Mouse (Mus musculus) midbrain, embryonic 16.5 days (tissue): ENCODE results near the gene Meiob. TPM values are rescaled to one million over a fixed set of nuclear protein-coding genes. Genes with fewer than 3 reads are reported as not detected.

Experiments
- ATAC-seq: fragments of 200-750 bp; cut with Nextera tagmentation; 2 replicates; pipeline ENCODE4 v1.8.0; 2017; ENCODE audit warnings: moderate TSS enrichment
- H3K27ac ChIP-seq: fragments of 300-500 bp; sonication (generic); 2 replicates; pipeline ENCODE4 v1.5.1; 2014; ENCODE audit warnings: mild to moderate bottlenecking, low read length, mixed read lengths
- H3K27me3 ChIP-seq: fragments of 300-500 bp; sonication (generic); 2 replicates; pipeline ENCODE4 v1.6.1; 2014; ENCODE audit warnings: low read depth, low read length, mixed read lengths; ENCODE audit not compliant: control insufficient read depth, insufficient read depth
- H3K36me3 ChIP-seq: fragments of 300-500 bp; sonication (generic); 2 replicates; pipeline ENCODE4 v1.6.1; 2014; ENCODE audit warnings: mild to moderate bottlenecking, low read length, moderate library complexity, mixed read lengths; ENCODE audit not compliant: control insufficient read depth, insufficient read depth
- H3K4me1 ChIP-seq: fragments of 300-500 bp; sonication (generic); 2 replicates; pipeline ENCODE4 v1.6.1; 2014; ENCODE audit warnings: mild to moderate bottlenecking, low read length, mixed read lengths; ENCODE audit not compliant: control insufficient read depth, insufficient read depth
- H3K4me2 ChIP-seq: fragments of 300-500 bp; sonication (generic); 2 replicates; pipeline ENCODE4 v1.6.1; 2014; ENCODE audit warnings: mild to moderate bottlenecking, low read length, mixed read lengths
- H3K4me3 ChIP-seq: fragments of 300-500 bp; sonication (generic); 2 replicates; pipeline ENCODE4 v1.5.1; 2014; ENCODE audit warnings: low read depth, mild to moderate bottlenecking, low read length, moderate library complexity, mixed read lengths
- H3K9ac ChIP-seq: fragments of 300-500 bp; sonication (generic); 2 replicates; pipeline ENCODE4 v1.6.1; 2014; ENCODE audit warnings: low read depth, low read length, mixed read lengths
- H3K9me3 ChIP-seq: fragments of 300-500 bp; sonication (generic); replicated peaks from 2 replicates; pipeline ENCODE4 v1.6.1; 2014; ENCODE audit warnings: mild to moderate bottlenecking, low read length, mixed read lengths; ENCODE audit not compliant: control insufficient read depth, poor library complexity, severe bottlenecking
- WGBS: fragments of 180-500 bp; shearing (Covaris S2); extraction: QIAGEN DNeasy Blood & Tissue Kit; methylation state at CpG from one replicate; pipeline ENCODE4 v1.1.7; 2014; 5-methylcytosine and 5-hydroxymethylcytosine counted together
- polyA plus RNA-seq: library from polyadenylated mRNA; unstranded; fragments of >200 nt; fragmentation: Nextera tagmentation; extraction: Ambion mirVana; gene quantifications from 2 replicates; pipeline ENCODE4 v1.2.1, GENCODE M21; 2015

Meiob gene
- polyA plus RNA-seq, 1 experiment from 2014 or later, result not detected

GRCm38 (mm10) chr17:24874405-24874745 lies 70.3 kb downstream of the Meiob start:
- 52% methylated on average over 1 of the region's 1 CpGs for WGBS
- Histone ChIP-seq H3K4me3 (no peak overlapping the region), H3K4me2 (no peak overlapping the region), H3K27ac (no peak overlapping the region), H3K4me1 (no peaks in the 10 kb centered on the region), H3K9me3 (no peaks in the 10 kb centered on the region), H3K36me3 (no peaks in the 10 kb centered on the region), H3K27me3 (no peaks in the 10 kb centered on the region), H3K9ac (no peak overlapping the region)
- no peak for ATAC-seq

- Histone ChIP-seq H3K4me2 (no peak overlapping the region), H3K4me3 (no peak overlapping the region), H3K36me3 (no peaks in the 10 kb centered on the region), H3K4me1 (no peaks in the 10 kb centered on the region), H3K9me3 (no peaks in the 10 kb centered on the region), H3K9ac (no peak overlapping the region), H3K27me3 (no peaks in the 10 kb centered on the region), H3K27ac (no peak overlapping the region)
- WGBS, result 72% methylated on average over 8 of the region's 8 CpGs
- no peak for ATAC-seq
Observed at GRCm38 (mm10) chr17:24874989-24875388, 70.9 kb downstream of the Meiob start.

GRCm38 (mm10) chr17:24877336-24878116 lies 73.4 kb downstream of the Meiob start:
- H3K9ac ChIP-seq, result no peak overlapping the region
- H3K4me3 ChIP-seq, result no peak overlapping the region
- H3K27ac ChIP-seq, result no peak overlapping the region
- H3K4me1 ChIP-seq, result no peaks in the 10 kb centered on the region
- WGBS, result 66% methylated on average over 10 of the region's 10 CpGs
- no peak for ATAC-seq
- no peaks in the 10 kb centered on the region for H3K9me3 ChIP-seq
- H3K27me3 ChIP-seq, result no peaks in the 10 kb centered on the region
- H3K4me2 ChIP-seq, result no peak overlapping the region
- peaks cover 2% of the 10 kb centered on the region; the same call in 1 of the 2 replicates for H3K36me3 ChIP-seq

- peaks cover 7% of the 10 kb centered on the region; the same call in 1 of the 2 replicates for H3K36me3 ChIP-seq
- H3K27ac ChIP-seq, result no peak overlapping the region
- H3K4me1 ChIP-seq, result no peaks in the 10 kb centered on the region
- H3K9ac ChIP-seq, result no peak overlapping the region
- H3K4me2 ChIP-seq, result no peak overlapping the region
- H3K4me3 ChIP-seq, result no peak overlapping the region
- WGBS, result 50% methylated on average over 5 of the region's 5 CpGs
- no peaks in the 10 kb centered on the region for H3K27me3 ChIP-seq
- no peaks in the 10 kb centered on the region for H3K9me3 ChIP-seq
- no peak for ATAC-seq
Observed at GRCm38 (mm10) chr17:24878117-24878397, 74.0 kb downstream of the Meiob start.

GRCm38 (mm10) chr17:24878531-24878930 lies 74.4 kb downstream of the Meiob start:
- no peak for ATAC-seq
- no peak overlapping the region for H3K9ac ChIP-seq
- 76% methylated on average over 8 of the region's 8 CpGs for whole genome bisulfite sequencing
- H3K4me3 ChIP-seq, result no peak overlapping the region
- no peaks in the 10 kb centered on the region for H3K9me3 ChIP-seq
- peaks cover 8% of the 10 kb centered on the region; the same call in 1 of the 2 replicates for H3K36me3 ChIP-seq
- H3K27me3 ChIP-seq, result no peaks in the 10 kb centered on the region
- H3K27ac ChIP-seq, result no peak overlapping the region
- H3K4me1 ChIP-seq, result no peaks in the 10 kb centered on the region
- H3K4me2 ChIP-seq, result no peak overlapping the region

GRCm38 (mm10) chr17:24881738-24882440 lies 77.8 kb downstream of the Meiob start:
- Histone ChIP-seq H3K4me1 (peaks cover 7% of the 10 kb centered on the region), H3K27me3 (no peaks in the 10 kb centered on the region), H3K4me3 (no peak overlapping the region), H3K27ac (no peak overlapping the region), H3K9ac (no peak overlapping the region), H3K36me3 (peaks cover 8% of the 10 kb centered on the region; the same call in 1 of the 2 replicates), H3K9me3 (no peaks in the 10 kb centered on the region), H3K4me2 (no peak overlapping the region)
- ATAC-seq, result no peak
- 53% methylated on average over 7 of the region's 7 CpGs for WGBS

GRCm38 (mm10) chr17:24884391-24884790 lies 80.3 kb downstream of the Meiob start:
- 88% methylated on average over 6 of the region's 6 CpGs for WGBS

GRCm38 (mm10) chr17:24885356-24886133 lies 81.5 kb downstream of the Meiob start:
- WGBS, result 25% methylated on average over 22 of the region's 22 CpGs
- peaks cover 32% of the 10 kb centered on the region for H3K4me1 ChIP-seq
- peak overlapping the region; percentile 86 for H3K4me2 ChIP-seq
- H3K9me3 ChIP-seq, result no peaks in the 10 kb centered on the region
- peaks cover 17% of the 10 kb centered on the region; the same call in 1 of the 2 replicates for H3K36me3 ChIP-seq
- no peak for ATAC-seq
- no peaks in the 10 kb centered on the region for H3K27me3 ChIP-seq
- peak overlapping the region; percentile 68 for H3K4me3 ChIP-seq
- H3K27ac ChIP-seq, result no peak overlapping the region
- peak overlapping the region; percentile 61 for H3K9ac ChIP-seq

More at GRCm38 (mm10) chr17:24884391-24884790, 80.3 kb downstream of the Meiob start:
- H3K9me3 ChIP-seq, result no peaks in the 10 kb centered on the region
- no peak overlapping the region for H3K4me3 ChIP-seq
- no peak overlapping the region for H3K9ac ChIP-seq
- no peaks in the 10 kb centered on the region for H3K27me3 ChIP-seq
- no peak overlapping the region for H3K27ac ChIP-seq
- peaks cover 11% of the 10 kb centered on the region; the same call in 1 of the 2 replicates for H3K36me3 ChIP-seq
- peaks cover 31% of the 10 kb centered on the region for H3K4me1 ChIP-seq
- no peak for ATAC-seq
- H3K4me2 ChIP-seq, result no peak overlapping the region
